Mouse (Mus musculus) G1E (cell line): ENCODE results near the gene Pbx1. TPM values are rescaled to one million over a fixed set of nuclear protein-coding genes. Genes with fewer than 3 reads are reported as not detected.

Experiments used
- ATAC-seq: 2 replicates; pipeline ENCODE4 v1.8.0; 2016; ENCODE audit warnings: mild to moderate bottlenecking; ENCODE audit not compliant: insufficient number of reproducible peaks, poor library complexity, low FRiP score, severe bottlenecking; ENCODE audit errors: extremely low read depth
- DNase-seq: peaks from one replicate; pipeline ENCODE4 v3.0.0; 2012; ENCODE audit warnings: low spot score
- H3K27me3 ChIP-seq: 2 replicates; pipeline ENCODE4 v1.6.1; 2012; ENCODE audit warnings: mild to moderate bottlenecking, low read length, inconsistent platforms; ENCODE audit not compliant: insufficient read depth
- H3K36me3 ChIP-seq: replicated peaks from 2 replicates; pipeline ENCODE3; 2012; ENCODE audit warnings: mild to moderate bottlenecking, inconsistent platforms
- H3K4me1 ChIP-seq: 2 replicates; pipeline ENCODE4 v1.6.1; 2012; ENCODE audit warnings: low read depth, low read length, inconsistent platforms, mixed read lengths; ENCODE audit not compliant: insufficient read depth
- H3K4me3 ChIP-seq: 2 replicates; pipeline ENCODE4 v1.5.1; 2012; ENCODE audit warnings: low read depth, mild to moderate bottlenecking, inconsistent platforms, low read length, moderate library complexity, mixed read lengths
- H3K9me3 ChIP-seq: replicated peaks from 2 replicates; pipeline ENCODE4 v1.6.1; 2012; ENCODE audit warnings: inconsistent platforms
- CTCF ChIP-seq: IDR thresholded peaks from 2 replicates; pipeline ENCODE4 v1.5.1; 2012; ENCODE audit warnings: low read depth, low read length, inconsistent platforms, mixed read lengths
- GATA1 ChIP-seq: IDR thresholded peaks from 2 replicates; pipeline ENCODE4 v1.6.1; 2012; ENCODE audit warnings: borderline replicate concordance, low read length, inconsistent platforms, mixed read lengths
- GATA2 ChIP-seq: IDR thresholded peaks from 2 replicates; pipeline ENCODE4 v1.6.1; 2012; ENCODE audit warnings: low read depth, low read length, inconsistent platforms, borderline replicate concordance
- POLR2AphosphoS5 ChIP-seq: IDR thresholded peaks from 2 replicates; pipeline ENCODE4 v1.6.1; 2012; ENCODE audit warnings: low read depth, low read length, inconsistent platforms; ENCODE audit not compliant: insufficient replicate concordance
- TAL1 ChIP-seq: conservative IDR thresholded peaks from 2 replicates; pipeline ENCODE4 v1.6.1; 2012; ENCODE audit warnings: low read depth, low read length, inconsistent platforms, mixed read lengths
- polyA plus RNA-seq: library from polyadenylated mRNA; stranded (reverse); fragments of >175 nt; gene quantifications from 2 replicates; pipeline ENCODE4 v1.2.3, GENCODE M21; 2012
- total RNA-seq, 2 experiments: library from RNA; stranded (forward) in 1 of 2; stranded (reverse) in 1 of 2; fragments of 200-1000 nt in 1 of 2; fragments of >200 nt in 1 of 2; fragmentation: Nextera tagmentation in 1 of 2; gene quantifications; 2 replicates each; pipeline ENCODE4 v1.2.3; 2014 to 2017

Gene Pbx1
- total and polyA plus RNA-seq, 3 experiments = 0.11 to 0.23 TPM; not detected in 1

- H3K4me1 ChIP-seq = no peaks in the 10 kb centered on the region
- no peak for ATAC-seq
- DNase-seq = no peak
- peaks cover 48% of the 10 kb centered on the region for H3K9me3 ChIP-seq
- H3K27me3 ChIP-seq = no peaks in the 10 kb centered on the region
- H3K36me3 ChIP-seq = no peaks in the 10 kb centered on the region
- TF ChIP-seq CTCF (no peak), POLR2AphosphoS5 (no peak), TAL1 (no peak)
- no peak overlapping the region for H3K4me3 ChIP-seq
Measured at GRCm38 (mm10) chr1:168403529-168403928, 28.5 kb downstream of the Pbx1 start.

GRCm38 (mm10) chr1:168402683-168403082, 29.4 kb downstream of the Pbx1 start:
- H3K4me3 ChIP-seq = no peak overlapping the region
- no peaks in the 10 kb centered on the region for H3K4me1 ChIP-seq
- peaks cover 43% of the 10 kb centered on the region for H3K9me3 ChIP-seq
- no peaks in the 10 kb centered on the region for H3K27me3 ChIP-seq
- no peak for ATAC-seq
- no peak for TF ChIP-seq GATA1
- no peak for TF ChIP-seq TAL1
- no peak for TF ChIP-seq POLR2AphosphoS5
- TF ChIP-seq CTCF = no peak
- TF ChIP-seq GATA2 = no peak
- H3K36me3 ChIP-seq = no peaks in the 10 kb centered on the region
- no peak for DNase-seq

- no peak for TF ChIP-seq POLR2AphosphoS5
- no peak for TF ChIP-seq TAL1
- no peak for TF ChIP-seq GATA2
- no peak for TF ChIP-seq CTCF
- TF ChIP-seq GATA1 = no peak
- H3K4me3 ChIP-seq = no peak overlapping the region
- H3K27me3 ChIP-seq = no peaks in the 10 kb centered on the region
- no peaks in the 10 kb centered on the region for H3K36me3 ChIP-seq
- DNase-seq = no peak
- peaks cover 44% of the 10 kb centered on the region for H3K9me3 ChIP-seq
- no peaks in the 10 kb centered on the region for H3K4me1 ChIP-seq
- ATAC-seq = no peak
Measured at GRCm38 (mm10) chr1:168395523-168396159, 36.4 kb downstream of the Pbx1 start.

GRCm38 (mm10) chr1:168394535-168394934, 37.5 kb downstream of the Pbx1 start:
- no peak for TF ChIP-seq TAL1
- TF ChIP-seq GATA2 = no peak
- no peak for TF ChIP-seq POLR2AphosphoS5
- no peak for TF ChIP-seq GATA1
- TF ChIP-seq CTCF = no peak
- Histone ChIP-seq H3K4me3 (no peak overlapping the region), H3K36me3 (no peaks in the 10 kb centered on the region), H3K27me3 (no peaks in the 10 kb centered on the region), H3K4me1 (no peaks in the 10 kb centered on the region), H3K9me3 (peaks cover 43% of the 10 kb centered on the region)
- no peak for DNase-seq
- ATAC-seq = no peak

GRCm38 (mm10) chr1:168393456-168393855, 38.6 kb downstream of the Pbx1 start:
- H3K27me3 ChIP-seq = no peaks in the 10 kb centered on the region
- peaks cover 44% of the 10 kb centered on the region for H3K9me3 ChIP-seq
- H3K36me3 ChIP-seq = no peaks in the 10 kb centered on the region
- TF ChIP-seq GATA1 (no peak), GATA2 (no peak), POLR2AphosphoS5 (no peak), CTCF (no peak), TAL1 (no peak)
- H3K4me3 ChIP-seq = no peak overlapping the region
- no peak for ATAC-seq
- H3K4me1 ChIP-seq = no peaks in the 10 kb centered on the region
- DNase-seq = no peak

- Histone ChIP-seq H3K9me3 (peaks cover 43% of the 10 kb centered on the region), H3K4me1 (no peaks in the 10 kb centered on the region), H3K36me3 (no peaks in the 10 kb centered on the region), H3K27me3 (no peaks in the 10 kb centered on the region), H3K4me3 (no peak overlapping the region)
- no peak for DNase-seq
- no peak for ATAC-seq
- TF ChIP-seq POLR2AphosphoS5 = no peak
- no peak for TF ChIP-seq CTCF
- TF ChIP-seq GATA2 = no peak
- TF ChIP-seq TAL1 = no peak
- TF ChIP-seq GATA1 = no peak
Measured at GRCm38 (mm10) chr1:168392500-168392853, 39.6 kb downstream of the Pbx1 start.
